Mouse (Mus musculus) embryonic fibroblast, embryonic 13.5 days (primary cell): ENCODE measurements around the gene Lrrc75a.
A peak's percentile ranks its signal among the peaks of the same experiment; 100 is the strongest.

Experiments used
- CTCF ChIP-seq: IDR thresholded peaks from 2 replicates; pipeline ENCODE4 v1.5.1; 2011; ENCODE audit warnings: mild to moderate bottlenecking, control low read depth, low read length, moderate library complexity, borderline replicate concordance; ENCODE audit not compliant: insufficient read depth
- POLR2A ChIP-seq: IDR thresholded peaks from 2 replicates; pipeline ENCODE4 v1.6.1; 2011; ENCODE audit warnings: low read depth, mild to moderate bottlenecking, control low read depth, low read length, moderate library complexity

GRCm38 (mm10) chr11:62605619-62606298, 42.6 kb downstream of the Lrrc75a start:
- TF ChIP-seq POLR2A (peak; percentile 55), CTCF (no peak)
